Comparison of ENCODE assay signal across 8 mouse cellular contexts in genomic region chr9:41938449-41938848, GRCm38 (mm10).
DNase-seq lines count a peak whose midpoint lies in the region; ATAC-seq and TF ChIP-seq lines count a peak whose summit lies in the region.
"Had no signal": no experiment of that assay in that cellular context is flagged by ENCODE, and none has a peak within 500 bp of the region (broad histone marks: within the 10 kb centered on the region; RNA-seq: fewer than 3 reads in every experiment).

No protein-coding gene starts in this region.

- peak overlapping the region; percentile 33; the same call in 1 of the 2 replicates for H3K27ac ChIP-seq in kidney, postnatal 0 days
- H3K27ac ChIP-seq in forebrain, embryonic 10.5 days: peak overlapping the region; percentile 85
- H3K27ac ChIP-seq in hindbrain, embryonic 15.5 days (replicated peaks): peak overlapping the region; percentile 83
- peak overlapping the region; percentile 86 for H3K27ac ChIP-seq in neural tube, embryonic 14.5 days (ENCODE audit: low read depth, low read length)
- H3K27ac ChIP-seq: macrophage had no signal

- H3K27me3 ChIP-seq in kidney, postnatal 0 days (ENCODE audit: insufficient read depth, low read length): no peaks in the 10 kb centered on the region
- peaks cover 16% of the 10 kb centered on the region; the same call in 1 of the 2 replicates for H3K27me3 ChIP-seq in forebrain, embryonic 10.5 days (ENCODE audit: poor library complexity, severe bottlenecking)
- H3K27me3 ChIP-seq in hindbrain, embryonic 15.5 days: no peaks in the 10 kb centered on the region
- H3K27me3 ChIP-seq in neural tube, embryonic 14.5 days (ENCODE audit: control insufficient read depth, insufficient read depth, low read length): no peaks in the 10 kb centered on the region

- WGBS in kidney, postnatal 0 days: 39% methylated on average over 8 of the region's 8 CpGs
- WGBS in forebrain, embryonic 10.5 days: 56% methylated on average over 8 of the region's 8 CpGs
- WGBS in hindbrain, embryonic 15.5 days: 41% methylated on average over 8 of the region's 8 CpGs
- WGBS in neural tube, embryonic 14.5 days: 33% methylated on average over 8 of the region's 8 CpGs

- H3K9ac ChIP-seq in kidney, postnatal 0 days (ENCODE audit: low read depth, low read length): no peak overlapping the region
- no peak overlapping the region for H3K9ac ChIP-seq in hindbrain, embryonic 15.5 days
- H3K9ac ChIP-seq in neural tube, embryonic 14.5 days (replicated peaks; ENCODE audit: low read depth, low read length): no peak overlapping the region

- peaks cover 31% of the 10 kb centered on the region for H3K4me1 ChIP-seq in kidney, postnatal 0 days (replicated peaks; ENCODE audit: insufficient read depth, low read length)
- peaks cover 72% of the 10 kb centered on the region for H3K4me1 ChIP-seq in forebrain, embryonic 10.5 days
- H3K4me1 ChIP-seq in hindbrain, embryonic 15.5 days (replicated peaks): peaks cover 59% of the 10 kb centered on the region
- peaks cover 29% of the 10 kb centered on the region for H3K4me1 ChIP-seq in neural tube, embryonic 14.5 days (ENCODE audit: control insufficient read depth, insufficient read depth, low read length)

- TF ChIP-seq CTCF in kidney, postnatal 0 days (IDR thresholded peaks at IDR 0.05; ENCODE audit: low read depth): no peak

- peak; percentile 38 for DNase-seq in kidney, postnatal 0 days (ENCODE audit: low spot score)
- no peak for DNase-seq in kidney, adult 11 months
- DNase-seq in forebrain, embryonic 10.5 days (ENCODE audit: extremely low spot score, low spot score): no peak
- no peak for DNase-seq in yolk sac, embryonic 10.5 days (ENCODE audit: low spot score)
- DNase-seq in spleen, postnatal 4 days (ENCODE audit: low spot score in 2 of 2): no peak

- H3K4me3 ChIP-seq in kidney, postnatal 0 days (replicated peaks; ENCODE audit: low read depth, low read length): no peak overlapping the region
- no peak overlapping the region for H3K4me3 ChIP-seq in forebrain, embryonic 10.5 days
- no peak overlapping the region for H3K4me3 ChIP-seq in hindbrain, embryonic 15.5 days
- H3K4me3 ChIP-seq in neural tube, embryonic 14.5 days (ENCODE audit: low read depth, low read length): no peak overlapping the region

- no peaks in the 10 kb centered on the region for H3K9me3 ChIP-seq in kidney, postnatal 0 days (replicated peaks; ENCODE audit: low read length)
- H3K9me3 ChIP-seq in forebrain, embryonic 10.5 days: no peaks in the 10 kb centered on the region
- H3K9me3 ChIP-seq in hindbrain, embryonic 15.5 days: no peaks in the 10 kb centered on the region
- H3K9me3 ChIP-seq in neural tube, embryonic 14.5 days (ENCODE audit: control insufficient read depth, low read length): no peaks in the 10 kb centered on the region

- ATAC-seq in kidney, postnatal 0 days (replicated peaks; ENCODE audit: low FRiP score, low read depth): no peak
- ATAC-seq in hindbrain, embryonic 15.5 days (ENCODE audit: low FRiP score, low read depth): no peak
- no peak for ATAC-seq in neural tube, embryonic 14.5 days (ENCODE audit: low read depth)

- no peak overlapping the region for H3K4me2 ChIP-seq in kidney, postnatal 0 days (ENCODE audit: low read length)
- H3K4me2 ChIP-seq in hindbrain, embryonic 15.5 days: no peak overlapping the region
- H3K4me2 ChIP-seq in neural tube, embryonic 14.5 days (ENCODE audit: low read depth, low read length): no peak overlapping the region

- H3K36me3 ChIP-seq in kidney, postnatal 0 days (ENCODE audit: insufficient read depth, low read length): no peaks in the 10 kb centered on the region
- no peaks in the 10 kb centered on the region for H3K36me3 ChIP-seq in forebrain, embryonic 10.5 days (replicated peaks)
- H3K36me3 ChIP-seq in hindbrain, embryonic 15.5 days: no peaks in the 10 kb centered on the region
- no peaks in the 10 kb centered on the region for H3K36me3 ChIP-seq in neural tube, embryonic 14.5 days (ENCODE audit: control insufficient read depth, insufficient read depth, low read length)

Comparison
In these comparisons a context has a peak if more than half of its experiments do, and no peak if none do; other contexts are left out.
1. H3K27ac ChIP-seq: peak in every context shown above with its lines; median percentile 86 in neural tube, embryonic 14.5 days; 85 in forebrain, embryonic 10.5 days; 83 in hindbrain, embryonic 15.5 days; 33 in kidney, postnatal 0 days.